In genomic region chr2:52055616-52056015, GRCm38 (mm10) we compare ENCODE assay signal across 25 mouse cellular contexts. TPM values are rescaled to one million over a fixed set of nuclear protein-coding genes. Genes with fewer than 3 reads are reported as not detected.
DNase-seq lines count a peak whose midpoint lies in the region; ATAC-seq lines count a peak whose summit lies in the region.
"Had no signal": no experiment of that assay in that cellular context is flagged by ENCODE, and none has a peak within 500 bp of the region (broad histone marks: within the 10 kb centered on the region; RNA-seq: fewer than 3 reads in every experiment).

No protein-coding gene starts in this region.

- no peaks in the 10 kb centered on the region for H3K9me3 ChIP-seq in heart, embryonic 11.5 days (replicated peaks; ENCODE audit: control insufficient read depth, low read length)
- no peaks in the 10 kb centered on the region for H3K9me3 ChIP-seq in midbrain, embryonic 10.5 days (replicated peaks)
- H3K9me3 ChIP-seq in midbrain, embryonic 16.5 days (replicated peaks; ENCODE audit: control insufficient read depth, low read length, poor library complexity, severe bottlenecking): no peaks in the 10 kb centered on the region
- H3K9me3 ChIP-seq: forebrain, embryonic 10.5 days; hindbrain, embryonic 10.5 days; limb, embryonic 13.5 days; liver, embryonic 12.5 days; neural tube, embryonic 15.5 days had no signal

- 18% methylated on average over 4 of the region's 4 CpGs for WGBS in heart, embryonic 11.5 days (ENCODE audit: insufficient replicate concordance)
- 34% methylated on average over 4 of the region's 4 CpGs for WGBS in midbrain, embryonic 10.5 days
- WGBS in midbrain, embryonic 16.5 days: 18% methylated on average over 4 of the region's 4 CpGs

- intact Hi-C loops in heart, postnatal 10 days (cut with DNase I): no loop called here

- no peak overlapping the region for H3K9ac ChIP-seq in heart, embryonic 11.5 days (ENCODE audit: low read depth, low read length)
- H3K9ac ChIP-seq in midbrain, embryonic 16.5 days (ENCODE audit: low read depth, low read length): no peak overlapping the region
- H3K9ac ChIP-seq: limb, embryonic 13.5 days; liver, embryonic 12.5 days; neural tube, embryonic 15.5 days had no signal

- no peak for DNase-seq in heart, postnatal 10 days
- DNase-seq in midbrain, embryonic 10.5 days (ENCODE audit: low spot score): peak; percentile 14
- peak; percentile 57 for DNase-seq in ZHBTc4 (ENCODE audit: low read depth, low spot score)
- peak; percentile 50 to 61 for DNase-seq in adrenal gland, postnatal 36 days
- DNase-seq in gastrocnemius, postnatal 25 days: no peak
- DNase-seq: B cell, adult 2 months; cerebellum, adult 8-10 months; cerebellum, postnatal 36 days; kidney, postnatal 36 days; lung, adult 18-20 months; lung, postnatal 10 days; thymus, adult 18-20 months; thymus, postnatal 36 days had no signal

- peaks cover 3% of the 10 kb centered on the region; the same call in 1 of the 2 replicates for H3K4me1 ChIP-seq in heart, embryonic 11.5 days (ENCODE audit: control insufficient read depth, insufficient read depth, low read length)
- peaks cover 10% of the 10 kb centered on the region for H3K4me1 ChIP-seq in midbrain, embryonic 10.5 days
- no peaks in the 10 kb centered on the region for H3K4me1 ChIP-seq in midbrain, embryonic 16.5 days (ENCODE audit: control insufficient read depth, insufficient read depth, low read length)
- H3K4me1 ChIP-seq: limb, embryonic 13.5 days; liver, embryonic 12.5 days; neural tube, embryonic 15.5 days had no signal

- H3K4me2 ChIP-seq in heart, embryonic 11.5 days: no peak overlapping the region
- H3K4me2 ChIP-seq in midbrain, embryonic 16.5 days (ENCODE audit: low read length): no peak overlapping the region
- H3K4me2 ChIP-seq: limb, embryonic 13.5 days; liver, embryonic 12.5 days; neural tube, embryonic 15.5 days had no signal

- H3K36me3 ChIP-seq in heart, embryonic 11.5 days (ENCODE audit: control insufficient read depth, insufficient read depth, low read length): no peaks in the 10 kb centered on the region
- H3K36me3 ChIP-seq in midbrain, embryonic 10.5 days: peaks cover 10% of the 10 kb centered on the region; the same call in 1 of the 2 replicates
- H3K36me3 ChIP-seq in midbrain, embryonic 16.5 days (ENCODE audit: control insufficient read depth, insufficient read depth, low read length): no peaks in the 10 kb centered on the region
- H3K36me3 ChIP-seq: liver, embryonic 12.5 days; neural tube, embryonic 15.5 days had no signal

- no peak for ATAC-seq in heart, embryonic 11.5 days (replicated peaks; ENCODE audit: insufficient number of reproducible peaks, low FRiP score, low TSS enrichment)
- ATAC-seq in midbrain, embryonic 16.5 days: no peak
- ATAC-seq in megakaryocyte, adult 5-6 weeks (ENCODE audit: poor library complexity, severe bottlenecking): no peak
- ATAC-seq: forebrain, embryonic 16.5 days; intestine, postnatal 0 days; liver, embryonic 12.5 days had no signal

- peak overlapping the region; percentile 22; the same call in 1 of the 2 replicates for H3K27ac ChIP-seq in heart, embryonic 11.5 days (ENCODE audit: low read depth, low read length)
- H3K27ac ChIP-seq in midbrain, embryonic 10.5 days (replicated peaks): no peak overlapping the region
- H3K27ac ChIP-seq in midbrain, embryonic 16.5 days (ENCODE audit: low read length): no peak overlapping the region
- H3K27ac ChIP-seq: forebrain, embryonic 10.5 days; hindbrain, embryonic 10.5 days; limb, embryonic 13.5 days; liver, embryonic 12.5 days; neural tube, embryonic 15.5 days had no signal

- H3K4me3 ChIP-seq in heart, embryonic 11.5 days (ENCODE audit: low read depth, low read length): no peak overlapping the region
- H3K4me3 ChIP-seq in midbrain, embryonic 10.5 days: no peak overlapping the region
- H3K4me3 ChIP-seq in midbrain, embryonic 16.5 days (ENCODE audit: low read depth, low read length): no peak overlapping the region
- H3K4me3 ChIP-seq: forebrain, embryonic 10.5 days; hindbrain, embryonic 10.5 days; limb, embryonic 13.5 days; liver, embryonic 12.5 days; neural tube, embryonic 15.5 days had no signal

- H3K27me3 ChIP-seq in heart, embryonic 11.5 days (ENCODE audit: control insufficient read depth, insufficient read depth, low read length): no peaks in the 10 kb centered on the region
- H3K27me3 ChIP-seq in midbrain, embryonic 10.5 days (ENCODE audit: low read depth, poor library complexity, severe bottlenecking): no peaks in the 10 kb centered on the region
- no peaks in the 10 kb centered on the region for H3K27me3 ChIP-seq in midbrain, embryonic 16.5 days (ENCODE audit: control insufficient read depth, insufficient read depth, low read depth, low read length)
- H3K27me3 ChIP-seq: CH12.LX; limb, embryonic 13.5 days; liver, embryonic 12.5 days; neural tube, embryonic 15.5 days had no signal

RNA-seq across cellular contexts. Expression of gene Rif1, which starts 17.0 kb away (rescaled TPM):
- 27.9 and 29.8 TPM in 2 replicates for polyA plus RNA-seq in heart, embryonic 11.5 days (2014; fragmentation: Nextera tagmentation; extraction: Ambion mirVana)
- 10 to 100 TPM; 24.4 to 32.7 TPM for total RNA-seq in heart, postnatal 10 days (2021)
- polyA plus RNA-seq in midbrain, embryonic 10.5 days (2016; fragmentation: Nextera tagmentation; extraction: Ambion mirVana): 32.1 and 35.5 TPM in 2 replicates
- polyA plus RNA-seq in midbrain, embryonic 16.5 days (2015; fragmentation: Nextera tagmentation; extraction: Ambion mirVana): 18.2 and 19.3 TPM in 2 replicates
- 10 to 100 TPM; 30.6 to 48.9 TPM for total RNA-seq in adrenal gland, postnatal 36 days (2021)
- total RNA-seq in gastrocnemius, postnatal 25 days (2021): 10 to 100 TPM in 1 of 2 experiments, 1 to 10 TPM in 1; 9.0 to 10.4 TPM
- 41.2 and 51.0 TPM in 2 replicates for total RNA-seq in megakaryocyte, adult 5-6 weeks (2015)
- 48.3 and 64.6 TPM in 2 replicates for total RNA-seq in megakaryocyte, adult 5-6 weeks (2017)

RNA-seq across cellular contexts. Expression of gene Tnfaip6, which starts 17.8 kb away (rescaled TPM):
- 3.7 and 4.9 TPM in 2 replicates for polyA plus RNA-seq in heart, embryonic 11.5 days (2014; fragmentation: Nextera tagmentation; extraction: Ambion mirVana)
- total RNA-seq in heart, postnatal 10 days (2021): 1 to 10 TPM; 1.9 to 2.6 TPM
- 19.4 and 21.6 TPM in 2 replicates for polyA plus RNA-seq in midbrain, embryonic 10.5 days (2016; fragmentation: Nextera tagmentation; extraction: Ambion mirVana)
- 2.8 and 3.8 TPM in 2 replicates for polyA plus RNA-seq in midbrain, embryonic 16.5 days (2015; fragmentation: Nextera tagmentation; extraction: Ambion mirVana)
- 10 to 100 TPM in 1 of 2 experiments, 1 to 10 TPM in 1; 2.6 to 14.5 TPM for total RNA-seq in adrenal gland, postnatal 36 days (2021)
- 1 to 10 TPM; 1.2 to 1.8 TPM for total RNA-seq in gastrocnemius, postnatal 25 days (2021)
- total RNA-seq in megakaryocyte, adult 5-6 weeks (2015): 0.56 and 0.93 TPM in 2 replicates
- 0.94 and 1.1 TPM in 2 replicates for total RNA-seq in megakaryocyte, adult 5-6 weeks (2017)
- total RNA-seq: MEL had no signal

Comparison
In these comparisons a context has a peak if more than half of its experiments do, and no peak if none do; other contexts are left out.
1. DNase-seq: peak in midbrain, embryonic 10.5 days (single experiment), ZHBTc4 (single experiment) and adrenal gland, postnatal 36 days (2 of 2); none in heart, postnatal 10 days (0 of 2) and gastrocnemius, postnatal 25 days (single experiment).